Mouse (Mus musculus) MEL (cell line): Measurements from ENCODE around the gene Map1s. TPM values are rescaled to one million over a fixed set of nuclear protein-coding genes. Genes with fewer than 3 reads are reported as not detected.

Experiments used
- DNase-seq: peaks from one replicate; pipeline ENCODE4 v3.0.0; 2011; ENCODE audit warnings: low read depth, low spot score
- H3K27ac ChIP-seq: 2 replicates; pipeline ENCODE4 v1.5.1; 2012; ENCODE audit warnings: low read depth, mild to moderate bottlenecking, control low read depth, low read length, moderate library complexity; ENCODE audit not compliant: control insufficient read depth
- H3K27me3 ChIP-seq, 2 experiments: fragments of 150-350 bp in 1 of 2; sonication (generic) in 1 of 2; 2 replicates each; pipeline ENCODE4 v1.6.1; 2012; ENCODE audit warnings: low read length in 2 of 2, mild to moderate bottlenecking in 2 of 2, improper control_type of control experiment in 1 of 2, moderate library complexity in 1 of 2; ENCODE audit not compliant: insufficient read depth in 2 of 2, control insufficient read depth in 1 of 2
- H3K36me3 ChIP-seq, 2 experiments: 2 replicates each; pipeline ENCODE4 v1.6.1; 2012 to 2014; ENCODE audit warnings: low read length in 2 of 2, improper control_type of control experiment in 1 of 2, inconsistent platforms in 1 of 2, mild to moderate bottlenecking in 1 of 2; ENCODE audit not compliant: insufficient read depth in 2 of 2, control insufficient read depth in 1 of 2
- H3K4me1 ChIP-seq, 2 experiments: fragments of 150-350 bp in 1 of 2; sonication (generic) in 1 of 2; 2 replicates each; pipeline ENCODE4 v1.6.1; 2012; ENCODE audit warnings: low read length in 2 of 2, improper control_type of control experiment in 1 of 2, mild to moderate bottlenecking in 1 of 2; ENCODE audit not compliant: insufficient read depth in 2 of 2, control insufficient read depth in 1 of 2
- H3K4me3 ChIP-seq, 2 experiments: fragments of 150-350 bp in 1 of 2; sonication (generic) in 1 of 2; 2 replicates each; pipeline ENCODE4 v1.5.1; 2012; ENCODE audit warnings: low read depth in 2 of 2, low read length in 2 of 2, mild to moderate bottlenecking in 2 of 2, moderate library complexity in 2 of 2, control low read depth in 1 of 2, improper control_type of control experiment in 1 of 2; ENCODE audit not compliant: control insufficient read depth in 1 of 2, insufficient read depth in 1 of 2
- H3K79me2 ChIP-seq: 2 replicates; pipeline ENCODE4 v1.6.1; 2012; ENCODE audit warnings: mild to moderate bottlenecking, low read length, moderate library complexity; ENCODE audit not compliant: control insufficient read depth, poor library complexity, insufficient read depth
- H3K9ac ChIP-seq: 2 replicates; pipeline ENCODE4 v1.6.1; 2012; ENCODE audit warnings: low read depth, mild to moderate bottlenecking, control low read depth, low read length, moderate library complexity; ENCODE audit not compliant: control insufficient read depth, poor library complexity, severe bottlenecking
- H3K9me3 ChIP-seq: fragments of 150-350 bp; sonication (generic); replicated peaks from 2 replicates; pipeline ENCODE4 v1.6.1; 2012; ENCODE audit warnings: mild to moderate bottlenecking, low read length, improper control_type of control experiment, moderate library complexity; ENCODE audit not compliant: insufficient read depth
- BHLHE40 ChIP-seq: IDR thresholded peaks from 2 replicates; pipeline ENCODE4 v1.6.1; 2012; ENCODE audit warnings: low read depth, mild to moderate bottlenecking, inconsistent platforms, low read length, improper control_type of control experiment, borderline replicate concordance
- CTCF ChIP-seq, 3 experiments: IDR thresholded peaks in 2 of 3; conservative IDR thresholded peaks in 1 of 3; 2 replicates each; pipeline ENCODE4 v1.5.1; 2011 to 2012; ENCODE audit warnings: low read length in 3 of 3, low read depth in 2 of 3, mild to moderate bottlenecking in 2 of 3, improper control_type of control experiment in 1 of 3, inconsistent platforms in 1 of 3, mixed read lengths in 1 of 3, moderate library complexity in 1 of 3; ENCODE audit not compliant: control insufficient read depth in 1 of 3, insufficient read depth in 1 of 3, poor library complexity in 1 of 3, severe bottlenecking in 1 of 3
- ELF1 ChIP-seq: IDR thresholded peaks from 2 replicates; pipeline ENCODE4 v1.6.1; 2014; ENCODE audit warnings: low read depth, mild to moderate bottlenecking, inconsistent platforms, low read length, improper control_type of control experiment, moderate library complexity
- ETS1 ChIP-seq: IDR thresholded peaks from 2 replicates; pipeline ENCODE4 v1.6.1; 2012; ENCODE audit warnings: low read depth, mild to moderate bottlenecking, inconsistent platforms, low read length, improper control_type of control experiment, moderate library complexity
- MXI1 ChIP-seq: IDR thresholded peaks from 2 replicates; pipeline ENCODE4 v1.6.1; 2011; ENCODE audit warnings: mild to moderate bottlenecking, low read depth, low read length, improper control_type of control experiment
- MYB ChIP-seq: IDR thresholded peaks from 2 replicates; pipeline ENCODE4 v1.6.1; 2011; ENCODE audit warnings: mild to moderate bottlenecking, low read depth, low read length, improper control_type of control experiment
- NELFE ChIP-seq: IDR thresholded peaks from 2 replicates; pipeline ENCODE4 v1.6.1; 2011; ENCODE audit warnings: low read depth, low read length, improper control_type of control experiment
- POLR2A ChIP-seq, 2 experiments: IDR thresholded peaks; 2 replicates each; pipeline ENCODE4 v1.6.1; 2011 to 2012; ENCODE audit warnings: low read length in 2 of 2, mild to moderate bottlenecking in 2 of 2, control low read depth in 1 of 2, improper control_type of control experiment in 1 of 2, low read depth in 1 of 2, moderate library complexity in 1 of 2; ENCODE audit not compliant: control insufficient read depth in 1 of 2, insufficient read depth in 1 of 2, poor library complexity in 1 of 2
- POLR2AphosphoS2 ChIP-seq: IDR thresholded peaks from 2 replicates; pipeline ENCODE4 v1.6.1; 2011; ENCODE audit warnings: low read length, improper control_type of control experiment
- RAD21 ChIP-seq: IDR thresholded peaks from 2 replicates; pipeline ENCODE4 v1.6.1; 2011; ENCODE audit warnings: mild to moderate bottlenecking, low read depth, low read length, improper control_type of control experiment
- SIN3A ChIP-seq: IDR thresholded peaks from 2 replicates; pipeline ENCODE4 v1.6.1; 2012; ENCODE audit warnings: low read length, improper control_type of control experiment, inconsistent platforms
- SMC3 ChIP-seq: IDR thresholded peaks from 2 replicates; pipeline ENCODE4 v1.6.1; 2011; ENCODE audit warnings: low read depth, low read length, improper control_type of control experiment
- TAL1 ChIP-seq: IDR thresholded peaks from 2 replicates; pipeline ENCODE4 v1.6.1; 2012; ENCODE audit warnings: mild to moderate bottlenecking, inconsistent platforms, low read length, moderate library complexity, mixed read lengths
- TBP ChIP-seq: IDR thresholded peaks from 2 replicates; pipeline ENCODE4 v1.8.0; 2011; ENCODE audit warnings: low read depth, low read length, improper control_type of control experiment
- UBTF ChIP-seq: IDR thresholded peaks from 2 replicates; pipeline ENCODE4 v1.6.1; 2012; ENCODE audit warnings: low read depth, mild to moderate bottlenecking, inconsistent platforms, low read length, improper control_type of control experiment, moderate library complexity, borderline replicate concordance; ENCODE audit not compliant: insufficient read depth
- USF1 ChIP-seq: IDR thresholded peaks from 2 replicates; pipeline ENCODE4 v1.6.1; 2014; ENCODE audit warnings: low read depth, mild to moderate bottlenecking, inconsistent platforms, low read length, improper control_type of control experiment, moderate library complexity
- USF2 ChIP-seq, 2 experiments: IDR thresholded peaks; 2 replicates each; pipeline ENCODE4 v1.6.1; 2011 to 2012; ENCODE audit warnings: improper control_type of control experiment in 2 of 2, low read length in 2 of 2, borderline replicate concordance in 1 of 2, inconsistent platforms in 1 of 2, low read depth in 1 of 2, mild to moderate bottlenecking in 1 of 2; ENCODE audit not compliant: insufficient read depth in 1 of 2
- ZMIZ1 ChIP-seq: IDR thresholded peaks from 2 replicates; pipeline ENCODE4 v1.6.1; 2012; ENCODE audit warnings: low read depth, mild to moderate bottlenecking, inconsistent platforms, low read length, improper control_type of control experiment, moderate library complexity
- polyA plus RNA-seq, 2 experiments: library from polyadenylated mRNA; stranded (reverse) in 1 of 2; unstranded in 1 of 2; fragments of >175 nt in 1 of 2; fragments of >200 nt in 1 of 2; gene quantifications; 2 replicates each; pipeline versions ENCODE4 v1.2.1 to v1.2.4; 2012; ENCODE audit warnings: low replicate concordance in 2 of 2, low read depth in 1 of 2; ENCODE audit not compliant: insufficient read length in 2 of 2, insufficient read depth in 1 of 2, missing spikeins in 1 of 2
- total RNA-seq: library from RNA; depleted of rRNA; stranded (reverse); fragments of 300-350 nt; gene quantifications from 2 replicates; pipeline ENCODE4 v1.2.3, GENCODE M21; 2012

Gene Map1s
- total and polyA plus RNA-seq, 3 experiments: 51.0 to 53.3 TPM; not detected in 1

DNA sequence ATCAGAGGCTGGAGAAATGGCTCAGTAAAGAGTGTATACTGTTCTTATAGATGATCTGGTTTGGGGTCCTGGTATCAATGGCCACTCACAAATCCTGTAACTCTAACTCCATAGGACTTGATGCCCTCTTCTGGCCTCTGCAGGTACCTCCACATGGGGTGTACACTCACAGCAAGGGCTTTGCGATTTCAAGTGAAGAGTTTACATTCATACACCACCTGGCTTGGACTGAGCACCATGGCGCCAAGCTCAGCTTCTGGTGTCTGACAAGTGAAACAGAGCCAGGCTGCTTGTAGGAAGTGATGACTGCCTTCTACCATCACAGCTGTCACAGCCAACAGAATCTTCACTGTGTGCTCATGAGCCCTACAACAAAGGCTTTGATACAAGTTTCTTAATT is 35.7 kb downstream of the Map1s start:
- Histone ChIP-seq H3K9me3 (no peaks in the 10 kb centered on the region), H3K36me3 (no peaks in the 10 kb centered on the region), H3K79me2 (no peaks in the 10 kb centered on the region), H3K27ac (no peak overlapping the region), H3K4me1 (no peaks in the 10 kb centered on the region), H3K27me3 (peaks cover 9 to 23% of the 10 kb centered on the region in 2 experiments), H3K9ac (no peak overlapping the region), H3K4me3 (no peak overlapping the region)
- peak; percentile 20 for DNase-seq
- TF ChIP-seq RAD21 (peak; percentile 10), CTCF (IDR thresholded peaks at IDR 0.05 in 2 of 3, conservative IDR thresholded peaks at IDR 0.05 in 1 of 3; ENCODE audit: control insufficient read depth in 1 of 3, insufficient read depth in 1 of 3, low read depth in 2 of 3, low read length in 3 of 3, poor library complexity in 1 of 3, severe bottlenecking in 1 of 3) (peak in 2 of 3 experiments; percentile 17 to 25; a peak in 3 of 6 replicates), MXI1 (no peak), MYB (no peak), SMC3 (peak; percentile 38)

DNA sequence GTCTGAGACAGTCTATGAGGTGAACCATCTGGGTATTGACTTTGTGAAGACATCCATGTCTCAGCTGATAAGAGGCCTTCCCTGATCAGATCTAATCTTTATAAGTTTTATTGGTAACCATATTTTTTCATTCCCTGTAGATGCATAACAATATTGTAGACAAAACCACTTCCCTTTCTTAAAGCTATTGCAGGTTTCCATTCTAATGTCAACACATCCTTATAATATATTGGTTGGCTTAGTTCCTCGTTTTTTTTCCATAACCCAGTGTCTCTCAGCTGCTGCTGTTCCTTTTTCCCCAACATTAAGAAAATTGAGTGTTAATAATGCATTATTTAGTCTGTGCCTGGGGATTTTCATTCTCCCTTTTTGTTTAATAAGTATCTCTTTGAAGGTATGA is 37.5 kb downstream of the Map1s start:
- H3K36me3 ChIP-seq: no peaks in the 10 kb centered on the region
- no peak for DNase-seq
- H3K9me3 ChIP-seq: no peaks in the 10 kb centered on the region
- no peak overlapping the region for H3K27ac ChIP-seq
- no peak for TF ChIP-seq ELF1
- no peak for TF ChIP-seq SIN3A
- TF ChIP-seq UBTF: no peak
- no peak for TF ChIP-seq USF1
- TF ChIP-seq POLR2AphosphoS2: no peak
- no peak for TF ChIP-seq ZMIZ1
- no peak for TF ChIP-seq NELFE
- no peak for TF ChIP-seq MXI1
- no peak for TF ChIP-seq TBP
- TF ChIP-seq USF2 (IDR thresholded peaks at IDR 0.05; ENCODE audit: borderline replicate concordance in 1 of 2, insufficient read depth in 1 of 2, low read depth in 1 of 2, low read length in 2 of 2): no peak
- TF ChIP-seq POLR2A (IDR thresholded peaks at IDR 0.05; ENCODE audit: control insufficient read depth in 1 of 2, insufficient read depth in 1 of 2, low read depth in 1 of 2, low read length in 2 of 2, poor library complexity in 1 of 2): no peak
- no peaks in the 10 kb centered on the region for H3K79me2 ChIP-seq
- H3K27me3 ChIP-seq: peaks cover 4 to 24% of the 10 kb centered on the region in 2 experiments; a peak in 3 of 4 replicates
- H3K4me1 ChIP-seq: no peaks in the 10 kb centered on the region
- H3K4me3 ChIP-seq: no peak overlapping the region
- no peak overlapping the region for H3K9ac ChIP-seq

- H3K36me3 ChIP-seq: no peaks in the 10 kb centered on the region
- no peaks in the 10 kb centered on the region for H3K79me2 ChIP-seq
- TF ChIP-seq BHLHE40: no peak
- peak; percentile 45 for TF ChIP-seq RAD21
- TF ChIP-seq ETS1: no peak
- TF ChIP-seq TAL1: no peak
- peak; percentile 56 for TF ChIP-seq SMC3
- TF ChIP-seq CTCF (IDR thresholded peaks at IDR 0.05 in 2 of 3, conservative IDR thresholded peaks at IDR 0.05 in 1 of 3; ENCODE audit: control insufficient read depth in 1 of 3, insufficient read depth in 1 of 3, low read depth in 2 of 3, low read length in 3 of 3, poor library complexity in 1 of 3, severe bottlenecking in 1 of 3): peak; percentile 18 to 49 (median 41); a peak in 4 of 6 replicates
- DNase-seq: peak; percentile 28
- no peak overlapping the region for H3K9ac ChIP-seq
- H3K4me3 ChIP-seq: no peak overlapping the region
- H3K27ac ChIP-seq: no peak overlapping the region
- H3K9me3 ChIP-seq: no peaks in the 10 kb centered on the region
- H3K4me1 ChIP-seq: no peaks in the 10 kb centered on the region
- H3K27me3 ChIP-seq: peaks cover 4 to 14% of the 10 kb centered on the region in 2 experiments; a peak in 3 of 4 replicates
These were observed 44.1 kb downstream of the Map1s start for GRCm38 (mm10) chr8:70949847-70950246.
